Mouse (Mus musculus) myocyte (in vitro differentiated cells): ENCODE measurements around the gene Zc3h10.

Experiments
- E2F4 ChIP-seq: IDR thresholded peaks from one replicate; pipeline ENCODE4 v1.6.1; 2011; ENCODE audit warnings: mild to moderate bottlenecking, control low read depth, moderate library complexity; ENCODE audit not compliant: insufficient read depth
- MAX ChIP-seq: IDR thresholded peaks from one replicate; pipeline ENCODE4 v1.6.1; 2011; ENCODE audit warnings: low read depth, mild to moderate bottlenecking, control low read depth
- MYOD1 ChIP-seq, 3 experiments: IDR thresholded peaks; one replicate each; pipeline ENCODE4 v1.6.1; 2011; ENCODE audit warnings: control low read depth in 2 of 3, low read depth in 2 of 3, mild to moderate bottlenecking in 2 of 3, moderate library complexity in 1 of 3; ENCODE audit not compliant: insufficient read length in 2 of 3, control insufficient read depth in 1 of 3
- MYOG ChIP-seq, 3 experiments: IDR thresholded peaks; one replicate each; pipeline ENCODE4 v1.6.1; 2011; ENCODE audit warnings: control low read depth in 2 of 3, low read depth in 2 of 3, mild to moderate bottlenecking in 2 of 3; ENCODE audit not compliant: insufficient read length in 2 of 3, control insufficient read depth in 1 of 3, insufficient read depth in 1 of 3
- POLR2A ChIP-seq: IDR thresholded peaks from one replicate; pipeline ENCODE4 v1.6.1; 2011; ENCODE audit warnings: low read depth, mild to moderate bottlenecking, control low read depth, moderate library complexity; ENCODE audit not compliant: insufficient read length
- POLR2AphosphoS2 ChIP-seq: IDR thresholded peaks from one replicate; pipeline ENCODE4 v1.6.1; 2011; ENCODE audit warnings: low read depth, control low read depth; ENCODE audit not compliant: insufficient read length
- SRF ChIP-seq: IDR thresholded peaks from one replicate; pipeline ENCODE4 v1.6.1; 2011; ENCODE audit warnings: low read depth; ENCODE audit not compliant: control insufficient read depth, insufficient read length
- TCF12 ChIP-seq: IDR thresholded peaks from one replicate; pipeline ENCODE4 v1.6.1; 2011; ENCODE audit warnings: mild to moderate bottlenecking, control low read depth; ENCODE audit not compliant: poor library complexity, insufficient read depth, severe bottlenecking
- TCF3 ChIP-seq: IDR thresholded peaks from one replicate; pipeline ENCODE4 v1.6.1; 2011; ENCODE audit warnings: low read depth, control low read depth; ENCODE audit not compliant: insufficient read length
- USF1 ChIP-seq: IDR thresholded peaks from one replicate; pipeline ENCODE4 v1.6.1; 2011; ENCODE audit warnings: low read depth, mild to moderate bottlenecking, control low read depth, moderate library complexity

DNA sequence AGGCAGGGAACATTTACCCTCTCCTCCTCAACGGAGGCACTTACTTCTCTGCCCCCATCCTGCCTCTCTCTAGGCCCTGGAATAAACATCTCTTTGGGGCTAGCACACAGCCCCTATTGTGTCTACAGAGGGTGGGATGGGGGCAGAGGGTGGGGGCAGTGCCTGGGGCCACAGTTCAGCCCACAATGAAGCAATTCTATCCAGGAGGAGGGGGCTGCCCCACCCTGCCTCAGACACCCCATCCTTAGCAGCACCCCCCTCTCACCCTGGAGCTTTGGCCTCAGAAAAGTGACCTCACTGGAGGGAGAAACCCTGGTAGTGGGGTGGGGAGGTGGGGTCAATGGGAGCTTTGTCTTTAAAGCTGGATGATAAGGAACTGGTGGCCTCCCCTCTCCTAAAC lies 39.0 kb upstream of the Zc3h10 start:
- TF ChIP-seq POLR2A (no peak), MAX (no peak), TCF12 (no peak), SRF (no peak), POLR2AphosphoS2 (no peak), USF1 (no peak), MYOG (IDR thresholded peaks at IDR 0.05; ENCODE audit: control insufficient read depth in 1 of 3, insufficient read depth in 1 of 3, insufficient read length in 2 of 3, low read depth in 2 of 3) (no peak), E2F4 (no peak), MYOD1 (IDR thresholded peaks at IDR 0.05; ENCODE audit: control insufficient read depth in 1 of 3, insufficient read length in 2 of 3, low read depth in 2 of 3) (no peak), TCF3 (no peak)
